Mouse (Mus musculus): ENCODE data around the gene Rrp15.
"Not testable (repeated sequence)": the region's sequence is repeated elsewhere in the genome, so short reads cannot be mapped to it uniquely, and the experiment has no call there.

Gene Rrp15

DNA sequence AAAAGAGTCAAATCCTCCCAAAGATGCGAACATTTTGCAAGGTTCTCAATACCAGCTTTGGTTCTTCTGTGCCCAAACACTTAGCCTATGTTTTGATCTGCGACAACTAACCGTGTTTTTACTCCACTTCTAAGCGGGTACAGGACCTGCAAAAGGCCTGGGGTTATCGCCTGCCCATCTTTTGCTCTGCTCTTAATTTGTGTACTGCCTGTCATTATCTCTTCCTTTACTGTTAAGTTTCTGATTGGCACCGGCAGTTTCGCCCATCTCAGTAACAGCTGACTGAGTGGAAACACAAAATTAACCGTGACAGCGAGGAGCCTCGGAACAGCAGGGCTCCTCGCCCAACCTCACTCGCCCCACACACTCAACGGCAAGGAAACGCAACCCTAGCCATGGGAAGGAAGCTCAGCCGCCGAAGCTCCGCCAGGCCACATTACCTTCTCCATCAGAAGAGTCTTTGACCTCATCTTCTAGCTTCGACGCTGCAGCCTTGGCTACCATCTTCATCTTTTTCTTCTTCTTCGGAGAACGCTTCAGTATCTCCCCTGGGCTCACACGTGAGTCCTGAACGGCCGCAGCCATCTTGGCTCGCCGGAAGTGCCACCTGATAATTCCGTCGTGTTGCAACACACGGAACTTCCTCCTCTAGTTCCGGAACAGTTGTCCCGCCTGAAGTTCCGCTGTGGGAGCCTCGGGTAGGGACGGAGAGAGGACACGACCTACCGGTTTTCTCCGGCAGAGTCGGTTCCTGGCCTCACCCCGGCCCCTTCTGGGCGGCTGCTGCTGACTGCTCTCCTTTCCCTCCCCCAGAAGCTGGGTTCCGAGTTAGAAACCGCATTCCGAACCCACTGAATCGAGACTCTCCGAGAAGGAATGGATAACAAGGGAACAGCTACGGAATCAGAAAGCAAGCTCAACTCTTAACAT lies at the start of gene Rrp15:
Rrp15 (minus strand) TSS at position 635 of the 930 bp plus-strand sequence.
- peak; percentile 88 for ATAC-seq (ENCODE audit: insufficient number of reproducible peaks, low FRiP score, low TSS enrichment)

DNA sequence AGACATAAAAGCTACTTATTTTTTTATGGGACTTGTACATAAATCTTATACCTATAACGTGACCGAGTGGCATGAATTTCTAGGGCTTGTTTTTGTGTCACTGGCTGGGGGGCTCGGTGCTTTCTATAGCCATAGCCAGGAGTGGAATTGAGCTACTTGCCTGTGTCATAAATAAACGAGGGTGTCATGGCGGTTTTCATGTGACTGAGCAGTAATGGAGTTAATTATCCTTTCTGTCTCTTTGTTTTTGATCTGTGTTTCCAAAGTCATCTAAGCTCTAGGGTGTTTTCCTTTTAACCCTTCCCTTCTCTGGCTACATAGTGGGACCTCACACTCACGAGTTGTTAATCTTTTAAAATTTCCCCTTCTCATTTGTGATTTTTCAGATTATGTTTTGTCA lies 48.8 kb upstream of the Rrp15 start:
- no peak for ATAC-seq (ENCODE audit: insufficient number of reproducible peaks, low FRiP score, low TSS enrichment)

DNA sequence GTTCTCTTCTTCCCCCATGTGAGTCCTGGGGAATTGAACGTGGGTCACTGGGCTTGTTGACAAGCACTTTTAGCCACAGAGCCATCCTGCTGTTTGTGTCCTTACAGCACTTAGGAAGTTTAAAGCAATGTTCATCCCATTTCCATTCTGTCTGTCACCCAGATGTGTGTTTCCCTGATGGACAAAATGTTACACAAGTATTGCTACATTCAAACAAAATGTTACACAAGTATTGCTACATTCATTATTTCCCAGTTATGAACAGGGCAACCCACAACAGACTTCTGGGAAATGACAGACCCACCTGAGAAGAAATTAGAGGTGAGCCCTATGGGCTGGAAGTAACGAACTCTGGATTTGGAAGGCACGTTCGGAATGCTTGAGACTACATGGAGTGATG lies 36.2 kb upstream of the Rrp15 start:
- ATAC-seq (ENCODE audit: insufficient number of reproducible peaks, low FRiP score, low TSS enrichment) = no peak

DNA sequence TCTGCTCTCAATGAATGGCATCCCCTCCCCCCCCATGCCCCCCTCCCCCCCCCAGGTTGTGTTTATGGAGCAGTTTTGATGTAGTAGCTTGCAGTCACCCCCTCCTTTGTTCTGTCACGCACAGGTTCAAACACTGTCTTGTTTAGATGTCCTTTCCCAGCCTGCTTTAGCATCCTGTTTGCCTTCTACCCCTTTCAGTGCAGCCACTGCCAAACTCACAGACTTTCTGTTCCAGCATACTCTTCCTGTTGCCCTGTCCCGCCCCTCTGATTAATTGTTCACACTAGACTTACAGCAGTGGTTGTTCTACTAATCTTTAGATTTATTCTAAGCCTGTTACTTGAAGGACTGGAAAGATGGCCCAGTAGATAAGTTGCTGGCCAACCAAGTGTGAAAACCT lies 31.7 kb upstream of the Rrp15 start:
- no peak for ATAC-seq (ENCODE audit: insufficient number of reproducible peaks, low FRiP score, low TSS enrichment)

DNA sequence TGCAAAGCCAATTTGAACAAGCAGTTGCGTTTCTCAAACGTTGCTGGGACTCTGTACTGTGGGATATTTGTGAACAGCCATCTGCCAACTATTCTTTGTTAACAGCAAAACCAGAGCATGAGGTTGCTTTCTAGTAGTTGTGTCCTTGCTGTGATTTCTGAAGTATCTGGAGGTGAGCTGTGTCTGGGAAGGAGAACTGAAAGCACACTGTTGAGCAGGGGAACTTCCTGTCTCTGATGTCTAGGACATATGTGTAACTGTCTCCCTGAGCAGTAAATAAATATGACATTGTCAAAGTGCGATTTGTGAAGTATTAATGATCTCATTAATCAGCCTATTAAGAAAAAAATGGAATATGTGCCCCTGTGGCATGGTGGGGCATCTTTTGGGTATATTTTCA lies 24.0 kb upstream of the Rrp15 start:
- no peak for ATAC-seq (ENCODE audit: insufficient number of reproducible peaks, low FRiP score, low TSS enrichment)

DNA sequence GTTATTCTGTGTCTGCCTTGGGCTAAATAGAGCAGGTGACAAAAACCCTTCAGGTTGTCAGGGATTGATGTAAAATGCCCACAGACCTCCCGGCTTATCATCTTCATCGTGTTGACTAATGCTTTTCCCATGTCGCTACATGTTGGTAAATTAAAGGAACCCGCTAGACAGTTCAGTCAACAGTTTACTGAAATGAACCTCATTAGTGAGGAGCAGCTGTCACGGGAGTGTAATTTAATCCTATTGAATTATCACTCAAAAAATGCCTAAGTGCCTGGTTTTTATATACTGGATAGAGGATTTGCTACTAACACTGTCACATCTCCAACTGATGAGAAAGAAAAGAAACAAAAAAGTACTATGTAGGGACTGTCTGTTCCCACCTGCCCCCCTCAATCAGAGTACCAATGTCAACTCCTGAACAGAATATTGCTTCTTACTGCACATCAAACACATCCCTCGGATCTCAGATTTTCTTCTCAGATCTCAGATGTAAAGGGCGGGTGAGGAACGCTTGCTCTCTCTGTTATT lies 23.5 kb upstream of the Rrp15 start:
- no peak for ATAC-seq (ENCODE audit: insufficient number of reproducible peaks, low FRiP score, low TSS enrichment)

DNA sequence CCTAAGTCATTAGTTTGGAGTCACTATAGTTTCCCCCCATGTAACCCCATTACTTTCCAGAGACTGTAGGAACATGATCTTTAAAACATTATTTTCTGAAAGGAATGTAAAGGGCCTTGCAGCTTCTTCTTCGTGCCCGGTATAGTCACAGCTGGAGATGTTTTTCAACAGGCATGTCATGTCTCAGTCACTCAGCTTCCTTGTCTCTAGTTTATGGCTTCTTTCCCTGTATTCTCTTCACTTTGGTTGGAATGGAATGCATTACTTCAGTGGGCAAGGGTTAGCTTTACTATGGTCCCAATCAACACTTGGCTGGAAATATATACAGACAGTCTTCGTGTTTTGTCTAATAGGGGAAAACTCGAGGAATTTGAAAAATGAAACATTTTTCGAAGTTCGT lies 22.8 kb upstream of the Rrp15 start:
- no peak for ATAC-seq (ENCODE audit: insufficient number of reproducible peaks, low FRiP score, low TSS enrichment)

DNA sequence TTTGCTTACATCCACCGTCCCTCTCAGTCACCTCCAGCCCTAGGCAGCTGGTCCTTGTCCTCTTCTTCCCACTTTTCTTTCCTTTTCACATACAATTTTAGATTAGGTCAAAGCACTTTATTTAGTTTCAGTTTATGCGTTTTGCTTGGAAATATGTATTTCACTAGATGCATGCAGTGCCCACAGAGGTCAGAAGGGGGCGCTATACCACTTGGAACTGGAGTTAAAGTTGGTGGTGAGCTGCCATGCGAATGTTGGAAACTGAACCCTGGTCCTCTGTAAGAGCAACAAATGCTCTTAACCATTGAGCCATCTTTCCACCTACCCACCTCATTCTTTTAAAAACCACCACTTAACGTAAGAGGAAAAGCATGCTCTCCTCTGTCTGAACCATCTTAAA lies 21.5 kb upstream of the Rrp15 start:
- ATAC-seq (ENCODE audit: insufficient number of reproducible peaks, low FRiP score, low TSS enrichment) = no peak

DNA sequence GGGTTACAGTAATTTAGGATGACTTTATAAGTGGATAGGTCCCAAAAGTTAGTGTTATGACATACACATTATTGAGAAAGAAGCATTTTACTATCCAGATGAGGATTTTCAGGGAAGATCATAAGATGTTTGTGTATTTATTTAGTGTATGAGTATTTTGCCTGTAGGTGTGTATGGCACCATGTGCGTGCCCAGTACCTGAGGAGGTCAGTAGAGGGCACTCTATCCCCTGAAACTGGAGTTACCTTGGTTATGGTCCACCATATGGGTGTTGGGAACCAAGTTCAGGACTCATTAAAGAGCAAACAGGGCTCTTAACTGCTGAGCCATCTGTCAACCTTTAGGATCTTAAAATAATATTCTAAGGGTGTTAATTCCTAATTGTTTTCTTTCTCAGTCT lies 19.2 kb upstream of the Rrp15 start:
- ATAC-seq (ENCODE audit: insufficient number of reproducible peaks, low FRiP score, low TSS enrichment) = no peak

DNA sequence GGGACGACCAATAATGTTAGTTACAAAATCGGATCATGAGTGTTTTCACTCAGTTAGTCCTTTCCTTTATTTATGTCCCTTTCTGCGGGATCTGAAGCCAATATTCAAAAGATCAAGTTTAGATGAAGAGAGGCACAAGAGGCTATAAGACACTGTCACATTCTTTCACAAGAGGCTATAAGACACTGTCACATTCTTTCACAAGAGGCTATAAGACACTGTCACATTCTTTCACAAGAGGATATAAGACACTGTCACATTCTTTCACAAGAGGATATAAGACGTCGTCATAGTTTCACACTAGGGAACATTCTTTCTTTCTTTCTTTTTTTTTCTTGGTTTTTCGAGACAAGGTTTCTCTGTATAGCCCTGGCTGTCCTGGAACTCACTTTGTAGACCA lies 14.3 kb upstream of the Rrp15 start:
- ATAC-seq (ENCODE audit: insufficient number of reproducible peaks, low FRiP score, low TSS enrichment) = not testable (repeated sequence)

DNA sequence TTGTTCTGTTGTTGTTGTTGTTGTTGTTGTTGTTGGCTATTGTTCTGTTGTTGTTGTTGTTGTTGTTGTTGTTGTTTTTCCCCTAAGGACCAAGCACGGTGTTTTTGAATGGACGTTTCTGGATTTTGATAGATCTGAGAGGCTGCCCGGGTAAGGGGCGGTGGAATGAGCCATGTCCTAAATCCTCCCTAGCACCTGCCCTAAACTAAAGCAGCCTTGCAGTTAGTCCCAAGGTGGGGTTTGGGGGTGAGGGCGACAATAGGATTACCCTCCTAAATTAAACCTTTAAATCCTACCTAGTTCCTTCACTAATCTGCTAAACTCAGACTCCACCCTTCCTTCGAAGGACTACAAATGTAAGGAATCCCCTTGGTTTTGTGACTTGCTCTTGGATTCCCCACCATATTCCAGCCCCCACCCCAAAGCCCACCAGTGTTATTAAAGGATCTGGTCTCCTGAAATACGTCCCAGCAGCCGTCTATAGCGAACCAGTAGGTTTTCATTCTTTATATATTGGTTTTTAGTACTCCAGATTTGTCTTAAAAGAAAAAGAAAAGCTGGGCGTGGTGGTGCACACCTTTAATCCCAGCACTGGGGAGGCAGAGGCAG lies 621 bp upstream of the Rrp15 start:
- ATAC-seq (ENCODE audit: insufficient number of reproducible peaks, low FRiP score, low TSS enrichment) = peak; percentile 12; the same call in 1 of the 2 replicates

DNA sequence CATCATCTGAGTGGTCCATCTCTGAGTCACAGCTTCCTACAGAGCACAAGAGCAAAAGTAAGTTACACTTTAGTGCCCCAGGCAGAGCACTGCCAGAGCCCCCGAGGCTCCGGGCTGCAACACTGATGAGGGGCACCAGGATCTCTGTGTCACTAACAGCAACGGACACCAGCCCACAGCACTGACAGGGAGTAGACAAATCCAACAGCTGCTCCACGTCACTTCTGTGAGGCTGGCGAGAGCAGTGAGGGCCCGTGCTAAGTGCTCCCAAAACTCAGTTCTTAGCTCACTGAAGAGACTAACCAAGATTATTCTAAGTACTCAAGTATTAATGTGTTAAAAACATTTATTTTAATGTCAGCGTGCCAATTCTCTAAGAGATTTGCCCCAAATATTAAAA lies 9.3 kb downstream of the Rrp15 start:
- no peak for ATAC-seq (ENCODE audit: insufficient number of reproducible peaks, low FRiP score, low TSS enrichment)

DNA sequence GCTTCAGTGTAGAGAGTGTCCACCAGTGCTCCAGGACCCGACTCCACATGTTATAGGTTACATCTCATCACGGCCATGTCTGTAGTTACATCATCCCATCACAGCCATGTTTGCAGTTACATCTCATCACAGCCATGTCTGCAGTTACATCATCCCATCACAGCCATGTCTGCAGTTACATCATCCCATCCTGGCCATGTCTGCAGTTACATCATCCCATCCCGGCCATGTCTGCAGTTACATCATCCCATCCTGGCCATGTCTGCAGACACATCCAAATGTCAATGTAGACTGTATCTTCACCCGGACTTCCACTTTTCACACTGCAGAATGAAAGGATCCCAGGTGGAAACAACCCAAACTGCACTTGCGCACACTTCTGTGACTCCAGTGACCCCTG lies 13.6 kb downstream of the Rrp15 start:
- ATAC-seq (ENCODE audit: insufficient number of reproducible peaks, low FRiP score, low TSS enrichment) = no peak

DNA sequence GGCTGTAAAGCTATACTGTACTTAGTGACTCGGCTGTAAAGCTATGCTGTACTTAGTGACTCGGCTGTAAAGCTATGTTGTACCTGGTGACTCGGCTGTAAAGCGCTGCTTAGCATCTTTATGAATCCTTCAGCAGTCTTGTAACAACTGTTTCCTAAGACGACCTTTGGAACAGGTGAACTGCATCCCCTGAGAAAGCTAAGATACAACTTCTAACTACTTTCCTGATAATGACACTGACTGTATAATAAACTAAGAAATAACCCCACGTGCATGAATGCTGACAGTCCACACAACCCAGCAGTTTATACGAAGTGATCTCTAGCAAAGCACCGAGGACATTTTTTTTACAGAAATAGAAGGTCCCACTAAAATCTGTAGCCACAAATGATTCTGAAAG lies 16.1 kb downstream of the Rrp15 start:
- no peak for ATAC-seq (ENCODE audit: insufficient number of reproducible peaks, low FRiP score, low TSS enrichment)

DNA sequence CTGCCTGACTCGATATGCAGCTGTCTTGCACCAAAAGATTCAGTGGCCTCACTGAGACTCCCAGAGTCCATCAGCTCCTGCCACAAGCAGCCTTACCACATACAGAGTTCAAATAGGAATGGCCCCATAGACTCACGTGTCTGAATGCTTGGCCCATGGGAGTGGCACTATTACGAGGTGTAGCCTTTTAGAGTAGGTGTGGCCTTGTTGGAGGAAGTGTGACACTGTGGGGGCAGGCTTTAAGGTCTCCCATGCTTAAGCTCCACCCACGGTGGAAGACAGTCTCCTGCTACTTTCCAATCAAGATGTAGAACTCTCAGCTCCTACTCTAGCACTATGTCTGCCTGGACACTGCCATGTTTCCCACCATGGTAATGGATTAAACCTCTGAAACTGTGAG lies 20.4 kb downstream of the Rrp15 start:
- no peak for ATAC-seq (ENCODE audit: insufficient number of reproducible peaks, low FRiP score, low TSS enrichment)

DNA sequence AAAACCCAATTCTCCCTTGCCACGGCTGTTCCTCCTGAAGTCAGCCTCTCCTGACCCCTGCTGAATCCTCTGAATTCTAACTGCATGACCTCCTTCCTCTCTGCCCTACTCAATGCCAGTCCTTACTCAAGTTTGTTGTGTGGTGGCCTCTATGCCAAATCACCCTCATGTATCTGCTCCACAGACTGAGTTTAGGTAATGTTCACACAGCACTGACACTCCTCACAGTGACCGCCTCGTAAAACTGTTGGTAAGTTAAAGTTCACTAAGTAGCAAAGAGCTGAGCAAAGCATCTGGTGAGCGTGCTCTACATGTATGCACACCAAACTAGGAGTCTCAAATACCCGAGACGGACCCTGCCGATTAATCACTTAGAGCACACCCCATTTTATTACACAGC lies 23.0 kb downstream of the Rrp15 start:
- no peak for ATAC-seq (ENCODE audit: insufficient number of reproducible peaks, low FRiP score, low TSS enrichment)

DNA sequence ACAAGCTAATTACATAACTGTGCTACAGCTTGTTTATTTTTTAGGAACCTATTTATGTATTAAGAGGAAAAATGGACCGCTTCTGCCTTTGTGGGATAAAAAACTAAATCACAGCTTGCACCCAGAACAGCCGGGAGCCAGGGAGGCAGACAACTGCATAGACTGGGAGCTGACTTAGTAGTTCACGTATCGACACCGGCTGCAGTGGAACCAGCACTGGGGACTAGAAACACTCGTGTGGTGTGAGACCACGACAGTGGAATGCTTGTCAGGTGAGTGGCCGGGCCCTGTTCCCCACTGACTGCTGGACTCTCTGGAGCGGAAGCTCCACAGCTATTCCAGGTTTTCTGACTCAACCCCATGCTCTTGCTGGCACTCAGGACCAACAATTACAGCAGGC lies 26.9 kb downstream of the Rrp15 start:
- ATAC-seq (ENCODE audit: insufficient number of reproducible peaks, low FRiP score, low TSS enrichment) = 0 out of 2 replicates have a peak, but pooled peaks have one; percentile 26

DNA sequence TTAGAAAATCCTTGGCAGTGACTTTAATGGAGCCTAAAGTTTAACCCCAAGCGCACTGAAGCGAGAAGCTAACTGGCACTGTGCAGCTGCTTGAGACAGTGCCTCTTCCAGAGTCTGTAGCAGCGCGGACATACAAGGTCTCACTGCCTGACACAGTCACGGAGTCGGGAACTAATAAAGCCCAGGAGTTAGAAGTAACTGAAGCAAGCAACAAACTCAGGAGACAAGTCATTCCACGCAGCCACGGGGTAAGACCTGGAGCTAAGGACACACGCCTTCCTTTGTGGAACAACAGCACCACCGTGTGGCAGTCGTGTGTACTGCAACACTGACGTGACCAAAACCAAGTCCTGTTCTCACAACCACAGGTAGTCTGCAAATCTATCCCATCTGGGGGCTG lies 27.3 kb downstream of the Rrp15 start:
- ATAC-seq (ENCODE audit: insufficient number of reproducible peaks, low FRiP score, low TSS enrichment) = peak; percentile 73

DNA sequence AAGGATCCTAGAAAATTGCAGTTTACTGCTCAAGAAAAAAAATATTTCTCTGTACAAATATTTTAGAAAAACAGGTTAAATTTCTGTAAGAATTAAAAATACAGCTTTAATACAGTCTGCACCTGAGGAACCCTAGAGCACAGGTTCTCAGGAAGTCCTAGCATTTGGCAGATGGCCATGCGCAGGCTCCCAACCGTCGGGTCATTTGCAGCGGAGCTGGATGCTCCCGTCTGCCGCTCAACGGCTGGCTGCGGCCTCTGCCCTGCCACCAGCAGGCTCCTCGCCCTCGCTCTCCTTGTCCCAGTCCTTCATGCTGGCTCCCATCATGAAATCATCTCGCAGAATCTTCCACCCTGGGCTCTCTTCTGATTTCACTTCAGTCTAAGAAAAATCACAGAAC lies 28.0 kb downstream of the Rrp15 start:
- ATAC-seq (ENCODE audit: insufficient number of reproducible peaks, low FRiP score, low TSS enrichment) = no peak

DNA sequence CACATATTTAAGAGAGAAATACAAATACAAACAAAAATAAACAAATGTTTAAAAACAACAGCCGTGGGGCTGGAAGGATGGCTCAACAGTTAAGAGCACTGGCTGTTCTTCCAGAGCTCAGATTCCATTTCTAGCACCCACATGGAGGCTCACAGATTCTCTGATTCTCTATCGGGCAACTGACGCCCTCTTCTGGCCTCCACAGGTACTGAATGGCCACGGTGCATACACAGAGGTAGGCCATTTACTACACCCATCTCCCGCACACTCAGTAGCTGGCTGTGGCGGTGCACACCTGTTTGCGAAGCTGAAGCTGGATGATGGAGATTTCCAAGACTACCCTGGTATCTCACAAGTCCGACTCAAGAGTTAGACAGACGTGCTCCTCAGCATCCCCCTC lies 29.4 kb downstream of the Rrp15 start:
- no peak for ATAC-seq (ENCODE audit: insufficient number of reproducible peaks, low FRiP score, low TSS enrichment)

DNA sequence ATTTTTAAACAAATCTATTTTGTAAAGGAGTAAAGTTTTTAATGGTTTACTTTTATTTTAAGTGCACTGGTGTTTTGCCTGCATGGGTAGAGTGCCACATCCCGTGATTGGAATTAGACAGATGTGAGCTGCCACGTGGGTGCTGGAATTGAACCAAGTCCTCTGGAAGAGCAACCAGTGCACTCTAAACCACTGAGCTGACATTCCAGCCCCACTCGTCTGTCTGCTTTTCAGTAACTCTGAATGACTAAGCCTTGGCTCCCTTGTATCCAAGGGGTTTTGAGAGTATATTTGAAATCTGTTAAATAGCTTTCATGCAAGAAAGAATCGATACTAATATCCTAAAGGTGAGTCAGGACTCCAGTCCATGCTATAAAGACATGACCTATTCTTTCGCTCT lies 30.3 kb downstream of the Rrp15 start:
- ATAC-seq (ENCODE audit: insufficient number of reproducible peaks, low FRiP score, low TSS enrichment) = no peak

Data from cerebellum, adult (tissue).